Mouse (Mus musculus): ENCODE measurements at regions not wholly inside any gene's neighbourhood (a gene's known extent, or its start where the extent isn't known, plus 50 kb on each side); places are given as distances from the start of the nearest gene placed in this dataset.
"Not testable (repeated sequence)": the region's sequence is repeated elsewhere in the genome, so short reads cannot be mapped to it uniquely, and the experiment has no call there.

- H3K4me1 ChIP-seq (ENCODE audit: control insufficient read depth, insufficient read depth, low read length) = no peaks in the 10 kb centered on the region
- ATAC-seq (ENCODE audit: low FRiP score, low TSS enrichment) = no peak
- no peak overlapping the region for H3K4me2 ChIP-seq (replicated peaks; ENCODE audit: low read depth, low read length)
- H3K27me3 ChIP-seq (ENCODE audit: control insufficient read depth, insufficient read depth, low read length) = no peaks in the 10 kb centered on the region
- H3K9ac ChIP-seq (ENCODE audit: low read depth, low read length) = no peak overlapping the region
- H3K9me3 ChIP-seq (ENCODE audit: control insufficient read depth, low read length) = 0 out of 2 replicates have a peak, but pooled peaks cover 4% of the 10 kb centered on the region
- WGBS = 89% methylated on average over 4 of the region's 4 CpGs
- H3K4me3 ChIP-seq (ENCODE audit: low read length) = no peak overlapping the region
- H3K36me3 ChIP-seq (ENCODE audit: control insufficient read depth, insufficient read depth, low read length) = no peaks in the 10 kb centered on the region
- no peak overlapping the region for H3K27ac ChIP-seq (ENCODE audit: low read depth, low read length)
Measured at GRCm38 (mm10) chr13:5690124-5690523, 171.2 kb upstream of the Klf6 start.

GRCm38 (mm10) chr13:5690680-5691079 lies 170.6 kb upstream of the Klf6 start:
- H3K9me3 ChIP-seq (ENCODE audit: control insufficient read depth, low read length); H3K9ac ChIP-seq (ENCODE audit: low read depth, low read length); ATAC-seq (ENCODE audit: low FRiP score, low TSS enrichment); H3K36me3 ChIP-seq (ENCODE audit: control insufficient read depth, insufficient read depth, low read length); H3K4me2 ChIP-seq (replicated peaks; ENCODE audit: low read depth, low read length); H3K27ac ChIP-seq (ENCODE audit: low read depth, low read length); H3K4me3 ChIP-seq (ENCODE audit: low read length); H3K27me3 ChIP-seq (ENCODE audit: control insufficient read depth, insufficient read depth, low read length); H3K4me1 ChIP-seq (ENCODE audit: control insufficient read depth, insufficient read depth, low read length): not testable (repeated sequence)
- 90% methylated on average over 2 of the region's 2 CpGs for WGBS

- Histone ChIP-seq H3K4me3 (ENCODE audit: low read length) (no peak overlapping the region), H3K9ac (ENCODE audit: low read depth, low read length) (no peak overlapping the region), H3K27me3 (ENCODE audit: control insufficient read depth, insufficient read depth, low read length) (no peaks in the 10 kb centered on the region), H3K9me3 (ENCODE audit: control insufficient read depth, low read length) (0 out of 2 replicates have a peak, but pooled peaks cover 4% of the 10 kb centered on the region), H3K4me2 (replicated peaks; ENCODE audit: low read depth, low read length) (no peak overlapping the region), H3K36me3 (ENCODE audit: control insufficient read depth, insufficient read depth, low read length) (no peaks in the 10 kb centered on the region), H3K4me1 (ENCODE audit: control insufficient read depth, insufficient read depth, low read length) (no peaks in the 10 kb centered on the region), H3K27ac (ENCODE audit: low read depth, low read length) (no peak overlapping the region)
- WGBS = 94% methylated on average over 8 of the region's 8 CpGs
- ATAC-seq (ENCODE audit: low FRiP score, low TSS enrichment) = no peak
Measured at GRCm38 (mm10) chr13:5694626-5695025, 166.7 kb upstream of the Klf6 start.

- not testable (repeated sequence) for H3K4me1 ChIP-seq (ENCODE audit: control insufficient read depth, insufficient read depth, low read length); ATAC-seq (ENCODE audit: low FRiP score, low TSS enrichment); H3K9ac ChIP-seq (ENCODE audit: low read depth, low read length); H3K27ac ChIP-seq (ENCODE audit: low read depth, low read length); H3K4me3 ChIP-seq (ENCODE audit: low read length); H3K9me3 ChIP-seq (ENCODE audit: control insufficient read depth, low read length); H3K4me2 ChIP-seq (replicated peaks; ENCODE audit: low read depth, low read length); H3K27me3 ChIP-seq (ENCODE audit: control insufficient read depth, insufficient read depth, low read length); H3K36me3 ChIP-seq (ENCODE audit: control insufficient read depth, insufficient read depth, low read length)
- 77% methylated on average over 3 of the region's 3 CpGs for WGBS
Measured at GRCm38 (mm10) chr13:5695581-5695980, 165.7 kb upstream of the Klf6 start.

GRCm38 (mm10) chr13:5696377-5696776 lies 164.9 kb upstream of the Klf6 start:
- no peaks in the 10 kb centered on the region for H3K27me3 ChIP-seq (ENCODE audit: control insufficient read depth, insufficient read depth, low read length)
- H3K27ac ChIP-seq (ENCODE audit: low read depth, low read length) = no peak overlapping the region
- H3K4me1 ChIP-seq (ENCODE audit: control insufficient read depth, insufficient read depth, low read length) = no peaks in the 10 kb centered on the region
- no peak overlapping the region for H3K4me2 ChIP-seq (replicated peaks; ENCODE audit: low read depth, low read length)
- no peak for ATAC-seq (ENCODE audit: low FRiP score, low TSS enrichment)
- no peak overlapping the region for H3K4me3 ChIP-seq (ENCODE audit: low read length)
- no peaks in the 10 kb centered on the region for H3K9me3 ChIP-seq (ENCODE audit: control insufficient read depth, low read length)
- no peaks in the 10 kb centered on the region for H3K36me3 ChIP-seq (ENCODE audit: control insufficient read depth, insufficient read depth, low read length)
- WGBS = 45% methylated on average over 2 of the region's 2 CpGs
- no peak overlapping the region for H3K9ac ChIP-seq (ENCODE audit: low read depth, low read length)

GRCm38 (mm10) chr13:5697329-5697728 lies 164.0 kb upstream of the Klf6 start:
- not testable (repeated sequence) for H3K36me3 ChIP-seq (ENCODE audit: control insufficient read depth, insufficient read depth, low read length); H3K9me3 ChIP-seq (ENCODE audit: control insufficient read depth, low read length); H3K9ac ChIP-seq (ENCODE audit: low read depth, low read length); H3K4me2 ChIP-seq (replicated peaks; ENCODE audit: low read depth, low read length); H3K4me1 ChIP-seq (ENCODE audit: control insufficient read depth, insufficient read depth, low read length); H3K27ac ChIP-seq (ENCODE audit: low read depth, low read length); ATAC-seq (ENCODE audit: low FRiP score, low TSS enrichment); H3K27me3 ChIP-seq (ENCODE audit: control insufficient read depth, insufficient read depth, low read length); H3K4me3 ChIP-seq (ENCODE audit: low read length)
- WGBS = 55% methylated on average over 1 of the region's 1 CpGs

GRCm38 (mm10) chr13:5702071-5702470 lies 159.2 kb upstream of the Klf6 start:
- no peak overlapping the region for H3K4me3 ChIP-seq (ENCODE audit: low read length)
- no peaks in the 10 kb centered on the region for H3K4me1 ChIP-seq (ENCODE audit: control insufficient read depth, insufficient read depth, low read length)
- no peak for ATAC-seq (ENCODE audit: low FRiP score, low TSS enrichment)
- no peaks in the 10 kb centered on the region for H3K27me3 ChIP-seq (ENCODE audit: control insufficient read depth, insufficient read depth, low read length)
- WGBS = 86% methylated on average over 3 of the region's 3 CpGs
- no peak overlapping the region for H3K27ac ChIP-seq (ENCODE audit: low read depth, low read length)
- no peak overlapping the region for H3K4me2 ChIP-seq (replicated peaks; ENCODE audit: low read depth, low read length)
- no peaks in the 10 kb centered on the region for H3K9me3 ChIP-seq (ENCODE audit: control insufficient read depth, low read length)
- H3K36me3 ChIP-seq (ENCODE audit: control insufficient read depth, insufficient read depth, low read length) = no peaks in the 10 kb centered on the region
- H3K9ac ChIP-seq (ENCODE audit: low read depth, low read length) = no peak overlapping the region

- no peak overlapping the region for H3K27ac ChIP-seq (ENCODE audit: low read depth, low read length)
- H3K36me3 ChIP-seq (ENCODE audit: control insufficient read depth, insufficient read depth, low read length) = no peaks in the 10 kb centered on the region
- H3K27me3 ChIP-seq (ENCODE audit: control insufficient read depth, insufficient read depth, low read length) = no peaks in the 10 kb centered on the region
- no peak overlapping the region for H3K4me3 ChIP-seq (ENCODE audit: low read length)
- no peaks in the 10 kb centered on the region for H3K4me1 ChIP-seq (ENCODE audit: control insufficient read depth, insufficient read depth, low read length)
- H3K9me3 ChIP-seq (ENCODE audit: control insufficient read depth, low read length) = no peaks in the 10 kb centered on the region
- no peak overlapping the region for H3K9ac ChIP-seq (ENCODE audit: low read depth, low read length)
- no peak overlapping the region for H3K4me2 ChIP-seq (replicated peaks; ENCODE audit: low read depth, low read length)
- no peak for ATAC-seq (ENCODE audit: low FRiP score, low TSS enrichment)
Measured at GRCm38 (mm10) chr13:5704991-5705390, 156.3 kb upstream of the Klf6 start.

- Histone ChIP-seq H3K36me3 (ENCODE audit: control insufficient read depth, insufficient read depth, low read length) (no peaks in the 10 kb centered on the region), H3K4me3 (ENCODE audit: low read length) (no peak overlapping the region), H3K4me1 (ENCODE audit: control insufficient read depth, insufficient read depth, low read length) (no peaks in the 10 kb centered on the region; the same call in 1 of the 2 replicates), H3K9ac (ENCODE audit: low read depth, low read length) (no peak overlapping the region), H3K9me3 (ENCODE audit: control insufficient read depth, low read length) (no peaks in the 10 kb centered on the region), H3K4me2 (replicated peaks; ENCODE audit: low read depth, low read length) (no peak overlapping the region), H3K27ac (ENCODE audit: low read depth, low read length) (no peak overlapping the region), H3K27me3 (ENCODE audit: control insufficient read depth, insufficient read depth, low read length) (no peaks in the 10 kb centered on the region)
- ATAC-seq (ENCODE audit: low FRiP score, low TSS enrichment) = no peak
- whole genome bisulfite sequencing = 93% methylated on average over 1 of the region's 1 CpGs
Measured at GRCm38 (mm10) chr13:5711646-5712045, 149.6 kb upstream of the Klf6 start.

All from kidney, embryonic 14.5 days (tissue).